Mouse (Mus musculus) embryonic facial prominence, embryonic 13.5 days (tissue): ENCODE results near the gene Ntn4. TPM values are rescaled to one million over a fixed set of nuclear protein-coding genes. Genes with fewer than 3 reads are reported as not detected.

Experiments used
- ATAC-seq: fragments of 200-750 bp; cut with Nextera tagmentation; 2 replicates; pipeline ENCODE4 v1.8.0; 2017; ENCODE audit warnings: low read depth; ENCODE audit not compliant: insufficient number of reproducible peaks, insufficient read depth, low FRiP score, low TSS enrichment
- H3K27ac ChIP-seq: fragments of 300-500 bp; sonication (generic); 2 replicates; pipeline ENCODE4 v1.5.1; 2015; ENCODE audit warnings: moderate library complexity, mild to moderate bottlenecking, inconsistent platforms
- H3K27me3 ChIP-seq: fragments of 300-500 bp; sonication (generic); 2 replicates; pipeline ENCODE4 v1.6.1; 2015; ENCODE audit warnings: mild to moderate bottlenecking, inconsistent platforms
- H3K36me3 ChIP-seq: fragments of 300-500 bp; sonication (generic); 2 replicates; pipeline ENCODE4 v1.6.1; 2015; ENCODE audit warnings: mild to moderate bottlenecking, inconsistent platforms
- H3K4me1 ChIP-seq: fragments of 300-500 bp; sonication (generic); 2 replicates; pipeline ENCODE4 v1.6.1; 2015; ENCODE audit warnings: inconsistent platforms
- H3K4me2 ChIP-seq: fragments of 300-500 bp; sonication (generic); 2 replicates; pipeline ENCODE4 v1.6.1; 2015; ENCODE audit warnings: moderate library complexity, mild to moderate bottlenecking, inconsistent platforms
- H3K4me3 ChIP-seq: fragments of 300-500 bp; sonication (generic); 2 replicates; pipeline ENCODE4 v1.5.1; 2015; ENCODE audit warnings: mild to moderate bottlenecking, inconsistent platforms
- H3K9ac ChIP-seq: fragments of 300-500 bp; sonication (generic); 2 replicates; pipeline ENCODE4 v1.6.1; 2015; ENCODE audit warnings: mild to moderate bottlenecking, inconsistent platforms
- H3K9me3 ChIP-seq: fragments of 300-500 bp; sonication (generic); 2 replicates; pipeline ENCODE4 v1.6.1; 2016; ENCODE audit warnings: inconsistent platforms
- WGBS: fragments of 180-500 bp; shearing (Covaris S2); methylation state at CpG from one replicate; pipeline ENCODE4 v1.1.7; 2015; ENCODE audit warnings: mixed read lengths; 5-methylcytosine and 5-hydroxymethylcytosine counted together
- polyA plus RNA-seq: library from polyadenylated mRNA; unstranded; fragments of >200 nt; fragmentation: Nextera tagmentation; extraction: Ambion mirVana; gene quantifications from 2 replicates; pipeline ENCODE4 v1.2.1, GENCODE M21; 2015

Ntn4 gene
- polyA plus RNA-seq, 1 experiment from 2014 or later, result 0.87 TPM

GRCm38 (mm10) chr10:93642897-93643296 is 2.4 kb downstream of the Ntn4 start:
- Histone ChIP-seq H3K4me1 (peaks cover 18% of the 10 kb centered on the region), H3K27me3 (peaks cover 37% of the 10 kb centered on the region), H3K4me3 (no peak overlapping the region), H3K4me2 (peak overlapping the region; percentile 99; the same call in 1 of the 2 replicates), H3K9me3 (no peaks in the 10 kb centered on the region), H3K27ac (no peak overlapping the region), H3K9ac (no peak overlapping the region), H3K36me3 (no peaks in the 10 kb centered on the region)
- ATAC-seq, result no peak
- 54% methylated on average over 8 of the region's 8 CpGs for WGBS

GRCm38 (mm10) chr10:93644451-93644941 is 4.0 kb downstream of the Ntn4 start:
- WGBS, result 82% methylated on average over 12 of the region's 12 CpGs
- Histone ChIP-seq H3K9ac (no peak overlapping the region), H3K4me3 (no peak overlapping the region), H3K4me2 (no peak overlapping the region), H3K9me3 (no peaks in the 10 kb centered on the region), H3K27me3 (peaks cover 28% of the 10 kb centered on the region), H3K36me3 (no peaks in the 10 kb centered on the region), H3K4me1 (peaks cover 18% of the 10 kb centered on the region), H3K27ac (no peak overlapping the region)
- no peak for ATAC-seq

GRCm38 (mm10) chr10:93647655-93648561 is 7.4 kb downstream of the Ntn4 start:
- Histone ChIP-seq H3K4me1 (no peaks in the 10 kb centered on the region), H3K36me3 (no peaks in the 10 kb centered on the region), H3K9me3 (no peaks in the 10 kb centered on the region), H3K27ac (no peak overlapping the region), H3K4me3 (no peak overlapping the region), H3K27me3 (peaks cover 6% of the 10 kb centered on the region), H3K4me2 (no peak overlapping the region), H3K9ac (no peak overlapping the region)
- no peak for ATAC-seq
- 87% methylated on average over 10 of the region's 10 CpGs for WGBS

GRCm38 (mm10) chr10:93648598-93649102 is 8.2 kb downstream of the Ntn4 start:
- no peak overlapping the region for H3K27ac ChIP-seq
- no peak overlapping the region for H3K9ac ChIP-seq
- H3K4me1 ChIP-seq, result no peaks in the 10 kb centered on the region
- no peak overlapping the region for H3K4me3 ChIP-seq
- WGBS, result 85% methylated on average over 8 of the region's 8 CpGs
- H3K36me3 ChIP-seq, result no peaks in the 10 kb centered on the region
- ATAC-seq, result no peak
- no peak overlapping the region for H3K4me2 ChIP-seq
- H3K27me3 ChIP-seq, result no peaks in the 10 kb centered on the region
- H3K9me3 ChIP-seq, result no peaks in the 10 kb centered on the region

GRCm38 (mm10) chr10:93649127-93649526 is 8.6 kb downstream of the Ntn4 start:
- no peak overlapping the region for H3K27ac ChIP-seq
- H3K4me2 ChIP-seq, result no peak overlapping the region
- H3K36me3 ChIP-seq, result no peaks in the 10 kb centered on the region
- H3K9me3 ChIP-seq, result no peaks in the 10 kb centered on the region
- WGBS, result 77% methylated on average over 5 of the region's 5 CpGs
- no peak overlapping the region for H3K4me3 ChIP-seq
- H3K9ac ChIP-seq, result no peak overlapping the region
- no peak for ATAC-seq
- no peaks in the 10 kb centered on the region for H3K4me1 ChIP-seq
- H3K27me3 ChIP-seq, result no peaks in the 10 kb centered on the region

GRCm38 (mm10) chr10:93649600-93649999 is 9.1 kb downstream of the Ntn4 start:
- H3K4me2 ChIP-seq, result no peak overlapping the region
- H3K27me3 ChIP-seq, result no peaks in the 10 kb centered on the region
- H3K4me3 ChIP-seq, result no peak overlapping the region
- no peak overlapping the region for H3K9ac ChIP-seq
- ATAC-seq, result no peak
- H3K36me3 ChIP-seq, result no peaks in the 10 kb centered on the region
- no peak overlapping the region for H3K27ac ChIP-seq
- H3K9me3 ChIP-seq, result no peaks in the 10 kb centered on the region
- H3K4me1 ChIP-seq, result no peaks in the 10 kb centered on the region
- WGBS, result 88% methylated on average over 5 of the region's 5 CpGs

GRCm38 (mm10) chr10:93653322-93653721 is 12.8 kb downstream of the Ntn4 start:
- H3K4me1 ChIP-seq, result no peaks in the 10 kb centered on the region
- H3K4me3 ChIP-seq, result no peak overlapping the region
- ATAC-seq, result no peak
- H3K9me3 ChIP-seq, result no peaks in the 10 kb centered on the region
- no peak overlapping the region for H3K27ac ChIP-seq
- H3K9ac ChIP-seq, result no peak overlapping the region
- no peaks in the 10 kb centered on the region for H3K27me3 ChIP-seq
- H3K36me3 ChIP-seq, result no peaks in the 10 kb centered on the region
- WGBS, result 68% methylated on average over 2 of the region's 2 CpGs
- no peak overlapping the region for H3K4me2 ChIP-seq

GRCm38 (mm10) chr10:93655428-93655827 is 14.9 kb downstream of the Ntn4 start:
- H3K9ac ChIP-seq, result no peak overlapping the region
- no peaks in the 10 kb centered on the region for H3K4me1 ChIP-seq
- no peak overlapping the region for H3K4me3 ChIP-seq
- no peak overlapping the region for H3K27ac ChIP-seq
- H3K27me3 ChIP-seq, result no peaks in the 10 kb centered on the region
- no peaks in the 10 kb centered on the region for H3K36me3 ChIP-seq
- no peak for ATAC-seq
- no peaks in the 10 kb centered on the region for H3K9me3 ChIP-seq
- 75% methylated on average over 15 of the region's 15 CpGs for WGBS
- no peak overlapping the region for H3K4me2 ChIP-seq

DNA sequence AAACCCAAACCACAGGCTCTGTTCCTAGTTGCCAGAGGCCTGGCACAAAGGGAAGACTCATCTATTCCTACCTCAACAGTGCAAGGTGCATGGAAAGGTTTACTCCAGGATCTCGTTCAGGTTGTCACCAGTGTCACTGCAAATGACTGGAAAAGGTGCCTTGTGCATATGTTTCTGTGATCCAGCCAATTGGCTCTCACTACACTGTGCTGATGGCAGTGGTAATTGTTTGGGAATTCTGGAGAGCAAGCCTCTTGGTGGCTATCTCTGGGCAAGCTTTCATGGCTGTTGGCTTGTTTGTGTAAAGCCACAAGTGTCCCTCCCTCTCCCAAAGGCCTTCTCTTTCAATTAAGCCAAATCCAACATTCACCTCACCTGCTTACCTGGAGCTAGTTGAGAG is 19.3 kb downstream of the Ntn4 start:
- H3K9me3 ChIP-seq, result no peaks in the 10 kb centered on the region
- H3K36me3 ChIP-seq, result no peaks in the 10 kb centered on the region
- no peak overlapping the region for H3K4me2 ChIP-seq
- H3K4me1 ChIP-seq, result peaks cover 4% of the 10 kb centered on the region; the same call in 1 of the 2 replicates
- H3K27ac ChIP-seq, result no peak overlapping the region
- ATAC-seq, result no peak
- H3K27me3 ChIP-seq, result no peaks in the 10 kb centered on the region
- no peak overlapping the region for H3K4me3 ChIP-seq
- no peak overlapping the region for H3K9ac ChIP-seq
- whole genome bisulfite sequencing, result 80% methylated on average over 1 of the region's 1 CpGs

- H3K36me3 ChIP-seq, result no peaks in the 10 kb centered on the region
- ATAC-seq, result no peak
- WGBS, result 71% methylated on average over 6 of the region's 6 CpGs
- no peaks in the 10 kb centered on the region for H3K9me3 ChIP-seq
- H3K4me3 ChIP-seq, result no peak overlapping the region
- H3K4me1 ChIP-seq, result peaks cover 6% of the 10 kb centered on the region; the same call in 1 of the 2 replicates
- no peak overlapping the region for H3K27ac ChIP-seq
- no peak overlapping the region for H3K9ac ChIP-seq
- H3K27me3 ChIP-seq, result no peaks in the 10 kb centered on the region
- no peak overlapping the region for H3K4me2 ChIP-seq
Observed at GRCm38 (mm10) chr10:93661348-93661991, 21.0 kb downstream of the Ntn4 start.

- Histone ChIP-seq H3K9ac (no peak overlapping the region), H3K27ac (no peak overlapping the region), H3K4me2 (no peak overlapping the region), H3K4me3 (no peak overlapping the region), H3K9me3 (no peaks in the 10 kb centered on the region), H3K36me3 (no peaks in the 10 kb centered on the region), H3K4me1 (peaks cover 6% of the 10 kb centered on the region; the same call in 1 of the 2 replicates), H3K27me3 (no peaks in the 10 kb centered on the region)
- 72% methylated on average over 5 of the region's 5 CpGs for WGBS
- no peak for ATAC-seq
Observed at GRCm38 (mm10) chr10:93662018-93662417, 21.5 kb downstream of the Ntn4 start.
